ENCODE assay signal across 19 mouse cellular contexts in genomic region chr10:117025776-117026175, GRCm38 (mm10). TPM values are rescaled to one million over a fixed set of nuclear protein-coding genes. Genes with fewer than 3 reads are reported as not detected.
"Had no signal": no experiment of that assay in that cellular context is flagged by ENCODE, and none has a peak within 500 bp of the region (broad histone marks: within the 10 kb centered on the region; RNA-seq: fewer than 3 reads in every experiment).

No protein-coding gene starts in this region.

RNA-seq across cellular contexts. Expression of gene Lrrc10, which starts 19.4 kb away (rescaled TPM):
- total RNA-seq: megakaryocyte progenitor cell, adult 5-6 weeks; midbrain, postnatal 0 days; monocyte, adult 5-6 weeks had no signal
- polyA plus RNA-seq: macrophage; midbrain, embryonic 11.5 days; midbrain, embryonic 13.5 days; midbrain, embryonic 15.5 days; midbrain, postnatal 0 days; neural tube, embryonic 11.5 days; neural tube, embryonic 13.5 days; neural tube, embryonic 15.5 days; small intestine, adult 2 months; stomach, embryonic 14.5 days; stomach, embryonic 16.5 days had no signal

RNA-seq across cellular contexts. Expression of gene Best3, which starts 39.7 kb away (rescaled TPM):
- total RNA-seq: megakaryocyte progenitor cell, adult 5-6 weeks; monocyte, adult 5-6 weeks had no signal
- polyA plus RNA-seq: midbrain, embryonic 11.5 days; neural tube, embryonic 13.5 days; stomach, embryonic 14.5 days had no signal

RNA-seq across cellular contexts. Expression of gene Gm10271, which starts 53.4 kb away (rescaled TPM):
- total RNA-seq: megakaryocyte progenitor cell, adult 5-6 weeks; midbrain, postnatal 0 days; monocyte, adult 5-6 weeks had no signal
- polyA plus RNA-seq: lung, adult 2 months; lung, embryonic 15.5 days; lung, postnatal 0 days; macrophage; midbrain, embryonic 11.5 days; midbrain, embryonic 13.5 days; midbrain, embryonic 15.5 days; midbrain, postnatal 0 days; neural tube, embryonic 11.5 days; neural tube, embryonic 13.5 days; neural tube, embryonic 15.5 days; small intestine, adult 2 months; stomach, embryonic 14.5 days; stomach, embryonic 16.5 days; testis, adult 2 months; thymus, adult 2 months; urinary bladder, adult 2 months had no signal
